Mouse (Mus musculus) kidney, adult 2 months (tissue): Measurements from ENCODE around the gene Smim11.

Experiments
- CTCF ChIP-seq: fragments of 200-500 bp; conservative IDR thresholded peaks from 2 replicates; pipeline ENCODE4 v1.5.1; 2011; ENCODE audit warnings: low read depth, mild to moderate bottlenecking, control low read depth, low read length, moderate library complexity, mixed read lengths; ENCODE audit not compliant: insufficient read depth, insufficient read length
- POLR2A ChIP-seq: fragments of 200-500 bp; IDR thresholded peaks from one replicate; pipeline ENCODE4 v1.6.1; 2011; ENCODE audit warnings: low read depth, low read length, control low read depth

DNA sequence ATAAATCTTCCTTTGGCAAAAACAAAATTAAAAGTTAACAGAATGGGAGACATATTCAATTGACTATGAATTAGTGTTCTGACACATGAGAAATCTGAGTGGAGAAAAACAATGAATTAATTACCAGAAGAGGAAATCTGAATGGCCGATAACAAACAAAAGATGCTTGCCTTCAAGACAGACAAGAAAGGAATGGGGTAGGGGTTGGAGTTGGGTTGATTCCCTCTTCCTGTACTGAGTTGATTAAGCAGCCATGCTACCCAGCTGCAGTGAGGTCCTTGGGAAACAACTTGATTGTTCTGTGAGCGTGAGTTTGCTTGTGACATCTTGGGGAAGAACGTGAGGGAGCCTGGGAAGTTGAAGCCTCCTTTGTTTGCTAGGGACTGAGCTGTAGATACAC is 46.8 kb upstream of the Smim11 start:
- TF ChIP-seq POLR2A (no peak), CTCF (no peak)
